Mouse (Mus musculus): ENCODE results near the gene Fah.

- TF ChIP-seq CTCF (IDR thresholded peaks at IDR 0.05; ENCODE audit: extremely low read depth, insufficient read depth, insufficient read length, insufficient replicate concordance), result no peak
- no peak for TF ChIP-seq POLR2A (IDR thresholded peaks at IDR 0.05; ENCODE audit: low read depth, low read length)
Observed at GRCm38 (mm10) chr7:84605033-84605687, 1.4 kb downstream of the Fah start.

All from spleen, adult 2 months (tissue).